In genomic region chr11:87761181-87761721, GRCm38 (mm10) we compare ENCODE assay signal across 12 mouse cellular contexts. TPM values are rescaled to one million over a fixed set of nuclear protein-coding genes. Genes with fewer than 3 reads are reported as not detected.
DNase-seq lines count a peak whose midpoint lies in the region; ATAC-seq and TF ChIP-seq lines count a peak whose summit lies in the region.
"Had no signal": no experiment of that assay in that cellular context is flagged by ENCODE, and none has a peak within 500 bp of the region (broad histone marks: within the 10 kb centered on the region; RNA-seq: fewer than 3 reads in every experiment).

No protein-coding gene starts in this region.

- H3K4me3 ChIP-seq in cortical plate, adult 2 months (ENCODE audit: insufficient read depth, low read length): peak overlapping the region; percentile 61
- peak overlapping the region; percentile 73 for H3K4me3 ChIP-seq in hindbrain, embryonic 16.5 days (ENCODE audit: low read length)

- peak overlapping the region; percentile 93 for H3K4me2 ChIP-seq in hindbrain, embryonic 16.5 days (ENCODE audit: low read length)

- peaks cover 2% of the 10 kb centered on the region; the same call in 1 of the 2 replicates for H3K4me1 ChIP-seq in cortical plate, adult 2 months (ENCODE audit: control insufficient read depth, insufficient read depth, low read length)
- peaks cover 27% of the 10 kb centered on the region for H3K4me1 ChIP-seq in hindbrain, embryonic 16.5 days (ENCODE audit: control insufficient read depth, insufficient read depth, low read depth, low read length)

- H3K27ac ChIP-seq in cortical plate, adult 2 months (ENCODE audit: insufficient read depth, low read length): peak overlapping the region; percentile 72
- no peak overlapping the region; the same call in 1 of the 2 replicates for H3K27ac ChIP-seq in hindbrain, embryonic 16.5 days (ENCODE audit: low read depth, low read length)
- H3K27ac ChIP-seq: embryonic facial prominence, embryonic 13.5 days had no signal

- peak; percentile 50 for DNase-seq in thymus, postnatal 4 days
- DNase-seq in thymus, adult 18-20 months: no peak
- DNase-seq in splenic B cell, adult 2 months (ENCODE audit: low read depth, low spot score): peak; percentile 46
- no peak for DNase-seq in ovary, postnatal 10 days (ENCODE audit: low spot score)
- no peak for DNase-seq in adrenal gland, postnatal 36 days
- DNase-seq in lung, postnatal 25 days (ENCODE audit: low spot score): no peak
- DNase-seq: gastrocnemius, postnatal 36 days; lung, postnatal 14 days had no signal

- no peaks in the 10 kb centered on the region for H3K36me3 ChIP-seq in hindbrain, embryonic 16.5 days (ENCODE audit: control insufficient read depth, insufficient read depth, low read length)
- H3K36me3 ChIP-seq in splenic B cell, adult 2 months (ENCODE audit: control insufficient read depth, insufficient read depth, low read length, poor library complexity, severe bottlenecking): peaks cover 20% of the 10 kb centered on the region
- H3K36me3 ChIP-seq: embryonic facial prominence, embryonic 13.5 days had no signal

- ATAC-seq in hindbrain, embryonic 16.5 days: no peak
- ATAC-seq: Patski had no signal

- peak overlapping the region; percentile 83 for H3K9ac ChIP-seq in hindbrain, embryonic 16.5 days (ENCODE audit: low read depth, low read length)
- H3K9ac ChIP-seq: embryonic facial prominence, embryonic 13.5 days had no signal

- H3K27me3 ChIP-seq in hindbrain, embryonic 16.5 days (replicated peaks; ENCODE audit: control insufficient read depth, insufficient read depth, low read length): no peaks in the 10 kb centered on the region
- no peaks in the 10 kb centered on the region; the same call in 1 of the 2 replicates for H3K27me3 ChIP-seq in splenic B cell, adult 2 months (ENCODE audit: control insufficient read depth, insufficient read depth, low read length, poor library complexity, severe bottlenecking)

- no peaks in the 10 kb centered on the region for H3K9me3 ChIP-seq in hindbrain, embryonic 16.5 days (ENCODE audit: control insufficient read depth, low read length)
- H3K9me3 ChIP-seq: embryonic facial prominence, embryonic 13.5 days had no signal

- no peak for TF ChIP-seq POLR2A in cortical plate, adult 2 months (IDR thresholded peaks at IDR 0.05; ENCODE audit: extremely low read depth, insufficient read depth, low read length)

- 51% methylated on average over 11 of the region's 11 CpGs for WGBS in hindbrain, embryonic 16.5 days

- TF ChIP-seq CTCF in cortical plate, adult 2 months (IDR thresholded peaks at IDR 0.05; ENCODE audit: extremely low read depth, insufficient read depth, low read length): no peak

RNA-seq across cellular contexts. Expression of gene Tspoap1, which starts 0.9 kb away (rescaled TPM):
- polyA plus RNA-seq in cortical plate, adult 2 months (2012; rRNA removed): 269 and 297 TPM in 2 replicates
- 38.4 and 46.1 TPM in 2 replicates for polyA plus RNA-seq in hindbrain, embryonic 16.5 days (2015; fragmentation: Nextera tagmentation; extraction: Ambion mirVana)
- 1 to 10 TPM; 3.5 to 5.0 TPM for total RNA-seq in adrenal gland, postnatal 36 days (2021)

RNA-seq across cellular contexts. Expression of gene Supt4a, which starts 23.9 kb away (rescaled TPM):
- 153 and 154 TPM in 2 replicates for polyA plus RNA-seq in cortical plate, adult 2 months (2012; rRNA removed)
- 121 and 130 TPM in 2 replicates for polyA plus RNA-seq in hindbrain, embryonic 16.5 days (2015; fragmentation: Nextera tagmentation; extraction: Ambion mirVana)
- total RNA-seq in adrenal gland, postnatal 36 days (2021): 10 to 100 TPM; 60.5 to 90.0 TPM

RNA-seq across cellular contexts. Expression of gene Mpo, which starts 32.1 kb away (rescaled TPM):
- 0.06 TPM in 1 of 2 replicates, not detected in the other for polyA plus RNA-seq in cortical plate, adult 2 months (2012; rRNA removed)
- 0.10 and 0.45 TPM in 2 replicates for polyA plus RNA-seq in hindbrain, embryonic 16.5 days (2015; fragmentation: Nextera tagmentation; extraction: Ambion mirVana)
- total RNA-seq in adrenal gland, postnatal 36 days (2021): under 1 TPM in 1 of 2 experiments, not detected in 1; 0.40 TPM
- total RNA-seq: gastrocnemius, postnatal 36 days had no signal
- polyA plus RNA-seq: Patski had no signal

Comparison
In these comparisons a context has a peak if more than half of its experiments do, and no peak if none do; other contexts are left out.
1. DNase-seq: peak in thymus, postnatal 4 days (single experiment) and splenic B cell, adult 2 months (single experiment); none in thymus, adult 18-20 months (0 of 2), ovary, postnatal 10 days (single experiment), adrenal gland, postnatal 36 days (0 of 2) and lung, postnatal 25 days (single experiment).